Mouse (Mus musculus): ENCODE measurements at regions not wholly inside any gene's neighbourhood (a gene's known extent, or its start where the extent isn't known, plus 50 kb on each side); places are given as distances from the start of the nearest gene placed in this dataset.
"Not testable (repeated sequence)": the region's sequence is repeated elsewhere in the genome, so short reads cannot be mapped to it uniquely, and the experiment has no call there.

DNA sequence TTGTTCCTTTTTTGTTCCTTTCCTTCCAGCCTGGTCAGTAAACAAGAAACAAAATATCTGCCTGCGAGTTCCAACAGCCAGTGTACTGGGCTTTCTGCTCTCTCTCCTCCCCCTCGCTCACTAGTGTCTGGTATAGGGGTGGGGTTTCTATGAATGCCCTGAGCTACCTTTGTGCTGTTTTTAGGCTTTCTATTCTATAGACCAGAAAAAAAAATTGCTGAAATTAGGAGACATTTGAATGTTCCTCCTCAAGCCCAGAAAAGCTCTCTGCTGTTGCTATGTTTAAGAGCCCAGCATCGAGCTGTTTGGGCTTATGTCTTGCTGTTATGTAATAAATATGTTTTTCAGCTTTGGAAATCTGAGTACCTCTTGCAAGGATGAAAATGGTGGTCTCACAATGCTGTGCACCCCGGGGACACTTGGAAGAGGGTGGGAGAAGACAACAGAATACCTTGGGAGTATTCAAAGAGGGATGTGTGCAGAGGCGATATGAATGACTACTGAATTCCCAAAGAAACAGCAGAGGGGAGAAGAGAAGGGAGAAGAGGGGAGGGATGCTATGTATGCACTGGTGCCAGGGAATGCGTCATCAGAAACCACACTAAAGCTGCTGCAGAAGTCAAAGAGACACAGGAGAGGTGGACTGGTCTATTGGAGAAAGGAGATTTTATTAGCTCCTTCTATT is 88.8 kb upstream of the Sipa1l1 start:
- 81% methylated on average over 6 of the region's 6 CpGs for WGBS
- Histone ChIP-seq H3K4me3 (replicated peaks; ENCODE audit: low read length) (no peak overlapping the region), H3K9ac (no peak overlapping the region), H3K36me3 (replicated peaks; ENCODE audit: control insufficient read depth, insufficient read depth) (no peaks in the 10 kb centered on the region), H3K4me2 (replicated peaks) (no peak overlapping the region), H3K27ac (no peak overlapping the region), H3K9me3 (ENCODE audit: control insufficient read depth, low read length) (no peaks in the 10 kb centered on the region), H3K27me3 (ENCODE audit: control insufficient read depth, insufficient read depth, low read length) (no peaks in the 10 kb centered on the region), H3K4me1 (replicated peaks; ENCODE audit: control insufficient read depth, insufficient read depth, low read length) (no peaks in the 10 kb centered on the region)
- no peak for ATAC-seq (ENCODE audit: low FRiP score)
- no peak for DNase-seq (ENCODE audit: low spot score)

DNA sequence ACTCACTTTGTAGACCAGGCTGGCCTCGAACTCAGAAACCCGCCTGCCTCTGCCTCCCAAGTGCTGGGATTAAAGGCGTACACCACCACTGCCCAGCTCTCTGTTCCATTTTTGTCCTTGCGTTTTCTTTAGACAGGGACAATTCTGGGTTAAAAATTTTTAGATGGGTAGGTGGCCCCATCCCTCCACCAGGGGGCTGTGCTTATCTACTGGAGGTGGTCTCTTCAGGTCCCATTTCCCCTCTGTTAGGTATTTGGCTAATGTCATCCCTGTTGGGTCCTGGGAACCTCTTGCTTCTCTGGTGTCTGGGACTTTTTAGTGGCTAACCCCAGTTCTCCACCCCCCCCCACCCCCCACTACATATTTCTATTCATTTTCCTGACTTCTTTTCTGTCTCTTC is 86.5 kb upstream of the Sipa1l1 start:
- WGBS = 93% methylated on average over 2 of the region's 4 CpGs
- not testable (repeated sequence) for H3K4me3 ChIP-seq (replicated peaks; ENCODE audit: low read length); H3K4me2 ChIP-seq (replicated peaks); H3K27ac ChIP-seq; ATAC-seq (ENCODE audit: low FRiP score); H3K27me3 ChIP-seq (ENCODE audit: control insufficient read depth, insufficient read depth, low read length); H3K36me3 ChIP-seq (replicated peaks; ENCODE audit: control insufficient read depth, insufficient read depth); H3K9ac ChIP-seq; H3K9me3 ChIP-seq (ENCODE audit: control insufficient read depth, low read length); H3K4me1 ChIP-seq (replicated peaks; ENCODE audit: control insufficient read depth, insufficient read depth, low read length); DNase-seq (ENCODE audit: low spot score)

DNA sequence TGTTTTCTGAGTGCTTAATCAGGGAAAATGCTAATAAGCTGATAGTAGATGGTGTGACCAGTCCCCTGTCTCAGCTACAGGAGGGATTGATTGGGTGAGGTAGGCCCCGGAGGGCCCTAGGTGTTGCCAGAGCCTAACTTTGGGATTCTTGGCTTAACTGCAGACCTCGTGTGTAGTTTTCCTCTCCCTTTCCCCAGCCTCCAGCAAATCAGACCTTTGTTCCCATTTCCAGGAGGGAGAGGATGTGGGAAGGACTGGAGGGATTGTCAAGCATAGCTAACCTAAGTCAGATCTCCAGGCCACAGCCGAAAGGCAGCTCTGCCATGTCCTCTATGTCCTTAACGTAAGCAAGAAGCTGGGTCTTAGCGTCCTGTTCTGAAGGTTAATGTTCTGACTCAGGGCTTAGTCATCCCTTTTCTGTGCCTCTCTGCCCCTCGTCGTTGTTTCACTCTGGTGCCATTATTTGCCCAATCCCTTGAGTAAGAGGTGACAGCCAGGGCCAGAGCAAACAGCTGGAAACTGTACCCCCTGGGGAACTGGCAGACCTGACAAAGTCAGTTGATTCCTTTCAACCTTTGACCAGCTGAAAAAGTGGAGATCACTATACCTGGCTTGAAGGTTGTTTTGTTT is 83.2 kb upstream of the Sipa1l1 start:
- Histone ChIP-seq H3K9me3 (ENCODE audit: control insufficient read depth, low read length) (no peaks in the 10 kb centered on the region), H3K9ac (no peak overlapping the region), H3K4me2 (replicated peaks) (no peak overlapping the region), H3K4me1 (replicated peaks; ENCODE audit: control insufficient read depth, insufficient read depth, low read length) (no peaks in the 10 kb centered on the region), H3K27ac (no peak overlapping the region), H3K27me3 (ENCODE audit: control insufficient read depth, insufficient read depth, low read length) (no peaks in the 10 kb centered on the region), H3K36me3 (replicated peaks; ENCODE audit: control insufficient read depth, insufficient read depth) (no peaks in the 10 kb centered on the region), H3K4me3 (replicated peaks; ENCODE audit: low read length) (no peak overlapping the region)
- 45% methylated on average over 7 of the region's 7 CpGs for WGBS
- DNase-seq (ENCODE audit: low spot score) (no peak), ATAC-seq (ENCODE audit: low FRiP score) (no peak)

DNA sequence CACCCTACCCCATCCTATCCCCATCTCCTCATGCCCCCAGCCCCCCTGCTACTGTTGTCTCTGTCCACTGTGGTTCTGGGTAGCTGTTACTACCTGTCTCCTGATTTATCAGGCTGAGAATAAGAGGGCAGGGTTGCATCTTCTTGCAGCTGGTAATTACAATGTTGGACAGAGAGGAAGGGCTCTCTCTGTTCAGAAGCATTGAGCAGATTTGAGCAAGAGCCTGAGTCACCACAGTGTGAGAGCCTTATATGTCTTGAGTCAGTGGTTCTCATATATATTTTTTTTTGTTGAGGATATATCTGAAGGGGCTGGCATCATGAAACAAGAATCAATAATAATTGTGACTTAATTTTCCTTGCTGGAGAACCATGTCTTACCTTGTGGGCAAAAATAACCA is 82.7 kb upstream of the Sipa1l1 start:
- H3K9ac ChIP-seq = no peak overlapping the region
- H3K9me3 ChIP-seq (ENCODE audit: control insufficient read depth, low read length) = no peaks in the 10 kb centered on the region
- no peak overlapping the region for H3K4me3 ChIP-seq (replicated peaks; ENCODE audit: low read length)
- H3K4me1 ChIP-seq (replicated peaks; ENCODE audit: control insufficient read depth, insufficient read depth, low read length) = no peaks in the 10 kb centered on the region
- H3K27me3 ChIP-seq (ENCODE audit: control insufficient read depth, insufficient read depth, low read length) = no peaks in the 10 kb centered on the region
- H3K27ac ChIP-seq = no peak overlapping the region
- ATAC-seq (ENCODE audit: low FRiP score) = no peak
- DNase-seq (ENCODE audit: low spot score) = no peak
- no peaks in the 10 kb centered on the region for H3K36me3 ChIP-seq (replicated peaks; ENCODE audit: control insufficient read depth, insufficient read depth)
- H3K4me2 ChIP-seq (replicated peaks) = no peak overlapping the region

DNA sequence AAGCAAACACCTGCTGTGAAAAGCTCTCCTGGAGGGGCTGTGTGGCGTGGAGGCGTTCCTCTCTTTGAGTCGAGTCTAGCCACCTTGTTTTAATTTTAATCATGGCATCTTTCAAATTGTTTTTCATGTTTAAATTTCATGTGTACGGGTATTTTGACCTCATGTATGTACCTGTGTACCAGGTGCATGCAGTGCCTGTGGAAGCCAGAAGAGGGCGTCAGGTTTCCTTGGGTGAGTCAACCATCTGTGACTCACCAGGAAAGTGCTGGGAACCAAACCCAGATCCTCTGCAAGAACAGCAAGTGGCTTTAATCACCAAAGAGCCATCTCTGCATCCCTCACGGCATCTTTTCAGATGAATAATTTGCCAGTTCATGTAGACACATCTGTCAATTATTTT is 79.8 kb upstream of the Sipa1l1 start:
- H3K9ac ChIP-seq = no peak overlapping the region
- H3K4me2 ChIP-seq (replicated peaks) = no peak overlapping the region
- no peaks in the 10 kb centered on the region for H3K9me3 ChIP-seq (ENCODE audit: control insufficient read depth, low read length)
- no peak overlapping the region for H3K4me3 ChIP-seq (replicated peaks; ENCODE audit: low read length)
- no peak overlapping the region for H3K27ac ChIP-seq
- WGBS = 92% methylated on average over 6 of the region's 6 CpGs
- no peaks in the 10 kb centered on the region for H3K36me3 ChIP-seq (replicated peaks; ENCODE audit: control insufficient read depth, insufficient read depth)
- no peaks in the 10 kb centered on the region for H3K27me3 ChIP-seq (ENCODE audit: control insufficient read depth, insufficient read depth, low read length)
- no peaks in the 10 kb centered on the region for H3K4me1 ChIP-seq (replicated peaks; ENCODE audit: control insufficient read depth, insufficient read depth, low read length)
- ATAC-seq (ENCODE audit: low FRiP score) (no peak), DNase-seq (ENCODE audit: low spot score) (no peak)

DNA sequence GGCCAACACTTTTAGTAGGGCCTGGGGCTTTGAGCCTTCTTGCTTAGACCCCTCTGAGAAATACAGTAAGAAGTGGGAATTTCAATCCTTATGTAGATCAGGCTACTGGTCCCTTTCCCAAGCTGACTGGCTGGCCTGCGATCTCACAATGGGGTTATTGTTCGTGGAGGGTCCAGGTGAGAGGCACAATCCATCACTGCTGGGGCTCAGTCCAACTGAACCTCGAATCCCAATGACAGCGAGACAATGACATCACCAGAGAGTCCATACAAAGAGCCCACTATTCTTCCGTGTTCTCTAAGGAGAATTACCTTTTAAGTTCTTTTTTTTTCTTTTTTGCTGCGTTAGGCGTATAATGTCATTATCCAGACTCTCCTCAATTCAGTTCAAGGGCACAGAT is 75.8 kb upstream of the Sipa1l1 start:
- Histone ChIP-seq H3K9ac (no peak overlapping the region), H3K4me3 (replicated peaks; ENCODE audit: low read length) (no peak overlapping the region), H3K36me3 (replicated peaks; ENCODE audit: control insufficient read depth, insufficient read depth) (no peaks in the 10 kb centered on the region), H3K27me3 (ENCODE audit: control insufficient read depth, insufficient read depth, low read length) (no peaks in the 10 kb centered on the region), H3K4me1 (replicated peaks; ENCODE audit: control insufficient read depth, insufficient read depth, low read length) (no peaks in the 10 kb centered on the region), H3K9me3 (ENCODE audit: control insufficient read depth, low read length) (no peaks in the 10 kb centered on the region; the same call in 1 of the 2 replicates), H3K4me2 (replicated peaks) (no peak overlapping the region), H3K27ac (no peak overlapping the region)
- ATAC-seq (ENCODE audit: low FRiP score) (no peak), DNase-seq (ENCODE audit: low spot score) (no peak)
- 26% methylated on average over 7 of the region's 7 CpGs for WGBS

DNA sequence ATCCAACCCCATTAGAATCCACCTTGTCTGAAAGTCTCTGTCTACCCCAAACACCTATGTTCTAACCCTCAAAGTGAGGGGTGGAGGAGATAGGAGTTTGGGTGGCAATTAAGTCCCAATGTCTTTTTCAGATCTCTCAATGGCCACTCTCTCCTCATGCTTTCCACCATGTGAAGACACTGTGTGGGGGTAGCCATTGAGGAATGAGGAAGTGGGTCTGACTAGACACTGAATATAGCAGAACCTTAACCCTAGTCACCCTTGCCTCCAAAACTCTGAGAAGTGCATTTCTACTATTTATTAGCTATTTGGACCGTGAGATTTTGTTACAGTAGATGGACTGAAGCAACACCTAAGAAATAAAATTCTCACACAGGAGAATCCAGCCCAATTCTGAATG is 73.7 kb upstream of the Sipa1l1 start:
- ATAC-seq (ENCODE audit: low FRiP score) = no peak
- WGBS = 98% methylated on average over 1 of the region's 1 CpGs
- DNase-seq (ENCODE audit: low spot score) = no peak

DNA sequence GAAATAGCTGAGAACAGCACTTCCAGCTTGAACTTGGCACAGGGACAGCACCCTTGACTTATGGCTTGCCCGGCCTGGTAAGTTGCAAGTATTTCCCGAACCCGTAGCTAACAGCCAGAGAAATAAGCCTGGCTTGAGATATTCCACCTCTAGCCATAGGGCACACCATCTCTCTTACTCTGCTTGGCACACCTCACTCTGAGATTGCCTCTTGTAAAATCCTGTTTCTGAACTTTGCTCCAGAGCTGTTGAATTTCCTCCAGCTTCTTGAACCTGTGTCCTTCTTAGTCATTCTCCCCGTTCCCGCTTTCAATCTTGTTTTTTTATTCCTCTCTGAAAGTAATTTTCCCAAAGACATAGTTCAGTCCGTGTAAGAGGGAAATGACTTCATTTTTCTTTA is 72.0 kb upstream of the Sipa1l1 start:
- Histone ChIP-seq H3K4me1 (replicated peaks; ENCODE audit: control insufficient read depth, insufficient read depth, low read length) (no peaks in the 10 kb centered on the region), H3K4me3 (replicated peaks; ENCODE audit: low read length) (no peak overlapping the region), H3K27ac (no peak overlapping the region), H3K36me3 (replicated peaks; ENCODE audit: control insufficient read depth, insufficient read depth) (no peaks in the 10 kb centered on the region), H3K9ac (no peak overlapping the region), H3K27me3 (ENCODE audit: control insufficient read depth, insufficient read depth, low read length) (no peaks in the 10 kb centered on the region), H3K9me3 (ENCODE audit: control insufficient read depth, low read length) (no peaks in the 10 kb centered on the region; the same call in 1 of the 2 replicates), H3K4me2 (replicated peaks) (no peak overlapping the region)
- ATAC-seq (ENCODE audit: low FRiP score) = no peak
- DNase-seq (ENCODE audit: low spot score) = no peak
- 91% methylated on average over 6 of the region's 6 CpGs for WGBS

More for the DNA sequence above, 73.7 kb upstream of the Sipa1l1 start:
- Histone ChIP-seq H3K36me3 (replicated peaks; ENCODE audit: control insufficient read depth, insufficient read depth) (no peaks in the 10 kb centered on the region), H3K4me3 (replicated peaks; ENCODE audit: low read length) (no peak overlapping the region), H3K4me1 (replicated peaks; ENCODE audit: control insufficient read depth, insufficient read depth, low read length) (no peaks in the 10 kb centered on the region), H3K27ac (no peak overlapping the region), H3K4me2 (replicated peaks) (no peak overlapping the region), H3K27me3 (ENCODE audit: control insufficient read depth, insufficient read depth, low read length) (no peaks in the 10 kb centered on the region), H3K9ac (no peak overlapping the region), H3K9me3 (ENCODE audit: control insufficient read depth, low read length) (no peaks in the 10 kb centered on the region; the same call in 1 of the 2 replicates)

DNA sequence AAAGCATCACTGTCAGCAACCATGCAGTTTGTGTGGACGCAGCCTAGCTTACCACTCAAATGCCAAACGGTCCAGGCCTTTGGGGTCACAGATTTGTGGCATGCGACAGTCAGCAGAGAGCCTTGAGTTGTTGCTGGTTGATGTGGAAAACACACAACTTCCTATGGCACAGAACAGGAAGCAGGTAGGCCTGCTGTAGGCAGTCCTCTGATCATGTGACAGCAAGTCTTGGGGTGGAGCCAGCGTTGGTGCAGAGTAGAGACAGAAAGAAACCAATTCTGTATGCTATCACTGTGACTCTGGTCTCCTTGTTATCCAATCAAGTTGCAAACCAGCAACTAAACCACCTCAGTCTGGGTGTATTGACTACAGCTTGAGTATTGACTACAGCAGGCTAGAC is 71.5 kb upstream of the Sipa1l1 start:
- no peak for ATAC-seq (ENCODE audit: low FRiP score)
- no peak overlapping the region for H3K4me3 ChIP-seq (replicated peaks; ENCODE audit: low read length)
- no peaks in the 10 kb centered on the region for H3K36me3 ChIP-seq (replicated peaks; ENCODE audit: control insufficient read depth, insufficient read depth)
- H3K4me1 ChIP-seq (replicated peaks; ENCODE audit: control insufficient read depth, insufficient read depth, low read length) = no peaks in the 10 kb centered on the region
- no peak overlapping the region for H3K27ac ChIP-seq
- 92% methylated on average over 4 of the region's 4 CpGs for WGBS
- no peak overlapping the region for H3K4me2 ChIP-seq (replicated peaks)
- no peaks in the 10 kb centered on the region for H3K27me3 ChIP-seq (ENCODE audit: control insufficient read depth, insufficient read depth, low read length)
- no peaks in the 10 kb centered on the region; the same call in 1 of the 2 replicates for H3K9me3 ChIP-seq (ENCODE audit: control insufficient read depth, low read length)
- DNase-seq (ENCODE audit: low spot score) = no peak
- H3K9ac ChIP-seq = no peak overlapping the region

All from hindbrain, embryonic 14.5 days (tissue).